Mouse (Mus musculus) adrenal gland, postnatal 14 days (tissue): ENCODE measurements at regions not wholly inside any gene's neighbourhood (a gene's known extent, or its start where the extent isn't known, plus 50 kb on each side); places are given as distances from the start of the nearest gene placed in this dataset.
A peak's percentile ranks its signal among the peaks of the same experiment; 100 is the strongest.

Source experiments
- DNase-seq: peaks from one replicate; pipeline ENCODE4 v3.0.0; 2021; ENCODE audit warnings: mixed read lengths

DNA sequence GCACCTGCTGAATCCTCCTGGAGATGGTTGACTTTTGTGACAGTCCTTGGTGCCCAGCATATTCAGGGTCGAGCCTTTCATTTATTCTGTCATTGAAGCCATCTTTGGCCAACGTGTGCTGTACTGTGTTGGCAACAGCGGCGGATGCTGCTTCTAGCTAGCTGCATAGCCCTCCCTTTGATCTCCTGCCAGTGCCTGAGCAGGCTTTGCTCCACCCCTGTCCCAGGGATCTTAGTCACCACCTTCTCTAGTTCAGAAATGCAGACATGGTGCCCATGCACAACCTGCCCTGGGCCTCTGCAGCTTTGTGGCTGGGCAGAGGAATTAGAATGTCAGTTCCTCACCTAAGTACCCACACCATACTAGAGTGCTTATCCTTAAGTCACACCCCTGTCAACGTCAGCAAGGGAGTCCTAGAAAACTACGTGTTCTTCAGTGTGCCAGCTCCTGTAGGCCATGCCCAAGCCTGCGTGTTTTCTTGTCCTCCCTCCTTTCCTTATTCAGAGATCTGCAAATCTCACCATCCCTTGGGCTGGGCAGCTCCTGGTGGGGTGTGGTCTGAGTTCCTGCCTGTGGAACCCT lies 151.9 kb downstream of the Zfp706 start:
- peak; percentile 90 for DNase-seq

DNA sequence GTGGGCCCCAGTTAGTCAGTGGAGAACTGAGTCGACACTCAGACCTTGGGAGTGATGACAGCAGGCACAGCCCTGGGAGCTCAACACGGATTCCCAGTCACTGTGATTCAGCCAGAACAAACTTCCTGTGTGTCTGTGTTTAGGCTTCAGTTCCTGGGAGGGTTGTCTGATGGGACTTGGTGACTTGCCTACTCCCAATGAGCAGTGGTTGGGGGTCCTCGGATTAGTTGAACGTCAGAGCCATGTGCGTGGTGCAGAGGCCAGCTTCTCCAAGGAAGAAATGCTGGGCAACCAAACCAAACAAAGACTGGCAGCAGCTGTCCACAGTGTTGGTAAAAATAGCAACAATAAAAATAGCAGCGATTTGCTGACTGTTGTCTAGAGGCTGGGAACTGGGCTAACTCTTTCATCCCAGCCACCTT lies 152.7 kb downstream of the Zfp706 start:
- peak; percentile 62 for DNase-seq

DNA sequence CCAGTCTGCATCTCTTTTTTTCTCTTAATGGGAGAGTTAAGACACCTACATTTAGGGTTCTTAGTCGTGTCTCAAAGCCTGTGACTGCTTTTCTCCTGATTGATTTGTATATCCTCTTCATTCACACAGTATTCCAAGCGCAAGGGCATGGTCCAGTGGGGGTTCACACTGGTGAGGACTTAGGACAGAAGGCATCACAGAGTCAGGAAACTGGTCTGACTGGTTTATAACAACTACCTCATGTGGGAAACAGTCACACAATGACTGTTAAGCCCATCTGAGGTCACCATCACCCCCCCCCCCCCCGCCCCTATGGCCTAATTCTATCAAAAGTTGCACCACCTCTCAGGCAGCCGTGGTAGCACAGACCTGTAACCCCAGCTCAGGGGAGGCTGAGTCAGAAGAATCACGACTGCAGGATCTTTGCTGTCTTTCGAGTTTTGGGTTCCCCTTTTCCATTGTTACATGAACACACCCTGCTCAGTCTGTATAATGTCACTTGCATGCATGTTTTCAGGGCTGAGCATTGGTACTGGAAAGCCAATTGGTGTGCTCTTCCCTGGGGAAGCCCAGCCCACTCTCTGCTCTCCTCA lies 155.2 kb downstream of the Zfp706 start:
- DNase-seq, result no peak

DNA sequence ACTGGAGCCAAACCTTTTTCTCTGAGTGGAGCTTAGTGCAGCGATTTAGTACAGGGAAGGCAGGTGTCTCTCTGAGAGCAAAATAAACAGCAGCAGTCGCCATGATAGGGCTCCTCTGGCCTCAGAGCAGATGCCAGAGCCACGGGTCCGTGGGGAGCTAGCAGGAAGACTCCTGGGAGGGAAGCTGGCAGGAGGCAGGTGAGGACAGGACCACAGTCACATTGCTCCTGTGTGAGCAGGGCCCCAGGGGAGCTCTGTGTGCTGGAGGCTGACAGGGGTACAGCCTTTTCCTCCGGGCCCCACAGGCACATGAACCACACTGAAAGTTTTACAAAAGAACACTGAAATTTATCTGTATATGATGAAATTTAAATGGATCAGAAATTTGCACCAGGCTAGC lies 159.3 kb downstream of the Zfp706 start:
- DNase-seq, result peak; percentile 60

DNA sequence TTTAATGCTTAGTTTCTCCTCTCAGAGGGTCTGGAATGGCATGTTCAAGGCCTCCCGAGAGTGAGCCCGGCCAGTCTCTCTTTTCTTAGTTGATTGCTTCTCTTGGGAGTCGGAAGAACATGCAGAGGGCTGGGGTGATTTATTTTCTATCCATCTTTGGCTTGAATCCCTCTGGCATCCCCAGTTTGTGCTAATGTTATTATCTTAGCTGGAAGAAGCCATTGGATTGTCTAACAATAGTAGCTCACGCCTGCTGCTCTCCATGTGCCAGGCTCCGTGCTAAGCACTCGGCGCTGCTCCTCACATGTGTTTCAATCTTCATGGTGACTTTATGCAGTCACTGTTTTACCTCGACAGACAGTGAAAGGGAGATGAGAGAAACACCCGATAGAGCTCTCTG lies 160.8 kb downstream of the Zfp706 start:
- DNase-seq, result no peak
